Mouse (Mus musculus) E14TG2a.4 (cell line): ENCODE measurements around the gene Lrrfip1.

Experiments used
- CTCF ChIP-seq: conservative IDR thresholded peaks from 2 replicates; pipeline ENCODE4 v1.5.1; 2014; ENCODE audit warnings: low read length
- NANOG ChIP-seq: IDR thresholded peaks from 2 replicates; pipeline ENCODE4 v1.6.1; 2014; ENCODE audit warnings: borderline replicate concordance, low read length, mixed read lengths

DNA sequence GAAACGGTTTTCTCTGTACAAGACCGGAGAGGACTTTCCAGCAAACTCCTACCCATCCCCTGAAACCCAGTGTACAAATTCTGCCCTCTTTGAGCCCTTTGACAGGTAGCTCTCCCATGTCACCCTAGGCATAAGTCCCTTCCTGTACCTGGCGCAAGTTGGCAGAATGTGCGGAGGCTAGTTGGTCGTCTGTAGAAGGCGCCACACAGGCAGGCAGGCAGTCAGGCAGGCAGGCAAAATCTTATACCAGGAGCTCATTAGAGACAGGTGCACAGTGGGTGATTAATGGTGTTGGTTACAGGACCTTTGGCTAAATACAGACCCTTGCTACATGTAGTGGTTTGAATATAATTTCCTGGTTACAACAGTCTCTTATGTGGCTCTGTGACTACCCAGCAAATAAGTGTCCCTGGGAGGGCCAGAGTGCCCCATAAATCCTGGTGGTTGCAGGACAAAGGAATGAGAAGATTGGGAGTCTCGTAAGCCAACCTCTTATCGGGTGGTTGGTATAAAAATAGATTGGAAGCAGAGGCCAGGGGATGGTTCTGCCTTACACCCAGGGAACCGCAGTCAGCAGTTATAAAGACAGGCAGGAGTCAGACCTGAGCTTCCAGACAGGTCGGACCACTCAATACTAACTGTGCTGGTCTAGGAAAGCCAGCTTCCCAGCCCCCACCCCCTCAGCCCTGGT is 1.5 kb downstream of the Lrrfip1 start:
- TF ChIP-seq CTCF: no peak
- no peak for TF ChIP-seq NANOG
